Mouse (Mus musculus) skeletal muscle tissue, adult 2 months (tissue): Measurements from ENCODE around the gene Slain2.
"Not testable (repeated sequence)": the region's sequence is repeated elsewhere in the genome, so short reads cannot be mapped to it uniquely, and the experiment has no call there.

Experiments
- DNase-seq: peaks from one replicate; pipeline ENCODE4 v3.0.0-alpha.2; 2012; ENCODE audit warnings: low read depth, low spot score

Slain2 gene

GRCm38 (mm10) chr5:72899255-72899654 is 14.8 kb upstream of the Slain2 start:
- no peak for DNase-seq

- DNase-seq, result no peak
Measured at GRCm38 (mm10) chr5:72901866-72902265, 12.2 kb upstream of the Slain2 start.

GRCm38 (mm10) chr5:72902312-72902711 is 11.8 kb upstream of the Slain2 start:
- DNase-seq, result no peak

- DNase-seq, result no peak
Measured at GRCm38 (mm10) chr5:72902876-72903516, 11.1 kb upstream of the Slain2 start.

GRCm38 (mm10) chr5:72904903-72905790 is 9.0 kb upstream of the Slain2 start:
- peak; percentile 89 for DNase-seq

- no peak for DNase-seq
Measured at GRCm38 (mm10) chr5:72907402-72907801, 6.7 kb upstream of the Slain2 start.

- no peak for DNase-seq
Measured at GRCm38 (mm10) chr5:72908324-72908936, 5.7 kb upstream of the Slain2 start.

GRCm38 (mm10) chr5:72909363-72909762 is 4.7 kb upstream of the Slain2 start:
- no peak for DNase-seq

- no peak for DNase-seq
Measured at GRCm38 (mm10) chr5:72910373-72910772, 3.7 kb upstream of the Slain2 start.

- DNase-seq, result no peak
Measured at GRCm38 (mm10) chr5:72911284-72911683, 2.8 kb upstream of the Slain2 start.

GRCm38 (mm10) chr5:72914633-72915561 is 793 bp downstream of the Slain2 start:
- DNase-seq, result no peak

- DNase-seq, result no peak
Measured at GRCm38 (mm10) chr5:72916048-72916447, 1.9 kb downstream of the Slain2 start.

- no peak for DNase-seq
Measured at GRCm38 (mm10) chr5:72916851-72917250, 2.7 kb downstream of the Slain2 start.

GRCm38 (mm10) chr5:72920416-72920815 is 6.3 kb downstream of the Slain2 start:
- no peak for DNase-seq

GRCm38 (mm10) chr5:72921171-72921570 is 7.1 kb downstream of the Slain2 start:
- DNase-seq, result no peak

GRCm38 (mm10) chr5:72922796-72923195 is 8.7 kb downstream of the Slain2 start:
- no peak for DNase-seq

- no peak for DNase-seq
Measured at GRCm38 (mm10) chr5:72927074-72927473, 13.0 kb downstream of the Slain2 start.

- DNase-seq, result no peak
Measured at GRCm38 (mm10) chr5:72933026-72933675, 19.0 kb downstream of the Slain2 start.

GRCm38 (mm10) chr5:72938421-72938820 is 24.3 kb downstream of the Slain2 start:
- DNase-seq, result not testable (repeated sequence)

GRCm38 (mm10) chr5:72939311-72939710 is 25.2 kb downstream of the Slain2 start:
- DNase-seq, result no peak

GRCm38 (mm10) chr5:72940906-72941432 is 26.9 kb downstream of the Slain2 start:
- DNase-seq, result no peak
